14 mouse cellular contexts compared by ENCODE assay signal in genomic region chr1:135637574-135638008, GRCm38 (mm10). TPM values are rescaled to one million over a fixed set of nuclear protein-coding genes. Genes with fewer than 3 reads are reported as not detected.
DNase-seq lines count a peak whose midpoint lies in the region; ATAC-seq and TF ChIP-seq lines count a peak whose summit lies in the region.
"Had no signal": no experiment of that assay in that cellular context is flagged by ENCODE, and none has a peak within 500 bp of the region (broad histone marks: within the 10 kb centered on the region; RNA-seq: fewer than 3 reads in every experiment).

No protein-coding gene starts in this region.

- DNase-seq in heart, adult 2 months, result no peak
- DNase-seq in midbrain, embryonic 11.5 days (ENCODE audit: low spot score, missing footprints), result peak; percentile 81
- DNase-seq in gastrocnemius, postnatal 4 days (ENCODE audit: low spot score in 2 of 2), result no peak
- no peak for DNase-seq in retina, postnatal 1 day
- DNase-seq in cerebellum, postnatal 25 days, result no peak
- DNase-seq: gastrocnemius, postnatal 10 days; layer of hippocampus, postnatal 36 days; lung, postnatal 10 days had no signal

- H3K4me2 ChIP-seq in heart, embryonic 16.5 days (ENCODE audit: low read depth, low read length), result no peak overlapping the region
- no peak overlapping the region for H3K4me2 ChIP-seq in midbrain, embryonic 11.5 days

- no peak overlapping the region for H3K9ac ChIP-seq in heart, embryonic 16.5 days (ENCODE audit: low read length)
- no peak overlapping the region for H3K9ac ChIP-seq in heart, adult 2 months (ENCODE audit: low read depth, low read length)
- H3K9ac ChIP-seq in midbrain, embryonic 11.5 days (ENCODE audit: low read length), result peak overlapping the region; percentile 5; the same call in 1 of the 2 replicates

- WGBS in heart, embryonic 16.5 days, result 11% methylated on average over 3 of the region's 3 CpGs
- 19% methylated on average over 3 of the region's 3 CpGs for WGBS in heart, adult 2 months
- WGBS in midbrain, embryonic 11.5 days, result 13% methylated on average over 3 of the region's 3 CpGs

- no peaks in the 10 kb centered on the region for H3K27me3 ChIP-seq in heart, embryonic 16.5 days (ENCODE audit: control insufficient read depth, insufficient read depth, low read length)
- no peaks in the 10 kb centered on the region for H3K27me3 ChIP-seq in heart, adult 2 months (ENCODE audit: control insufficient read depth, insufficient read depth, low read length)
- H3K27me3 ChIP-seq in C2C12 (ENCODE audit: control insufficient read depth, insufficient read depth, insufficient read length), result no peaks in the 10 kb centered on the region
- H3K27me3 ChIP-seq in midbrain, embryonic 11.5 days (ENCODE audit: control insufficient read depth, insufficient read depth, low read length), result no peaks in the 10 kb centered on the region

- H3K36me3 ChIP-seq in heart, embryonic 16.5 days (ENCODE audit: control insufficient read depth, insufficient read depth), result no peaks in the 10 kb centered on the region
- H3K36me3 ChIP-seq in heart, adult 2 months (ENCODE audit: control insufficient read depth, insufficient read depth, low read length), result no peaks in the 10 kb centered on the region
- H3K36me3 ChIP-seq in C2C12 (ENCODE audit: control insufficient read depth, insufficient read depth), result peaks cover 9% of the 10 kb centered on the region
- no peaks in the 10 kb centered on the region for H3K36me3 ChIP-seq in midbrain, embryonic 11.5 days (ENCODE audit: control insufficient read depth, insufficient read depth, low read length)

- intact Hi-C loops in heart, adult 2 months (cut with DNase I), result no loop called here

- TF ChIP-seq EP300 in heart, adult 2 months (IDR thresholded peaks at IDR 0.05; ENCODE audit: insufficient read depth, low read depth, low read length), result no peak

- no peak overlapping the region for H3K4me3 ChIP-seq in heart, embryonic 16.5 days (ENCODE audit: low read length)
- H3K4me3 ChIP-seq in heart, adult 2 months, result no peak overlapping the region
- H3K4me3 ChIP-seq in C2C12 (ENCODE audit: insufficient read depth, poor library complexity, severe bottlenecking), result no peak overlapping the region
- H3K4me3 ChIP-seq in bone marrow macrophage, adult 2 months (ENCODE audit: insufficient read depth, low read length), result no peak overlapping the region
- H3K4me3 ChIP-seq in midbrain, embryonic 11.5 days (ENCODE audit: low read depth, low read length), result no peak overlapping the region

- H3K9me3 ChIP-seq in heart, embryonic 16.5 days (replicated peaks; ENCODE audit: control insufficient read depth, low read length), result no peaks in the 10 kb centered on the region
- H3K9me3 ChIP-seq in midbrain, embryonic 11.5 days (ENCODE audit: control insufficient read depth, low read length), result no peaks in the 10 kb centered on the region

- H3ac ChIP-seq in C2C12 (ENCODE audit: control insufficient read depth, insufficient read length, low read depth), result no peak overlapping the region

- no peak for TF ChIP-seq POLR2A in heart, adult 2 months (IDR thresholded peaks at IDR 0.05; ENCODE audit: insufficient read depth, low read depth, low read length)
- TF ChIP-seq POLR2A in bone marrow macrophage, adult 2 months (IDR thresholded peaks at IDR 0.05; ENCODE audit: borderline replicate concordance, low read depth, low read length), result no peak

- no peak for ATAC-seq in heart, embryonic 16.5 days (replicated peaks; ENCODE audit: extremely low read depth, insufficient read depth, low FRiP score)
- peak; percentile 66; the same call in 1 of the 2 replicates for ATAC-seq in midbrain, embryonic 11.5 days (ENCODE audit: low FRiP score)
- ATAC-seq: activated CD4-positive, CD25-positive, alpha-beta regulatory T cell, adult 4 months; CD4-positive, CD25-positive, alpha-beta regulatory T cell, adult 4 months had no signal

- H3K79me3 ChIP-seq in C2C12 (ENCODE audit: low read depth), result peaks cover 31% of the 10 kb centered on the region

- TF ChIP-seq CTCF in heart, adult 2 months (IDR thresholded peaks at IDR 0.05), result no peak
- no peak for TF ChIP-seq CTCF in C2C12 (IDR thresholded peaks at IDR 0.05; ENCODE audit: control insufficient read depth, insufficient read depth, insufficient read length)
- no peak for TF ChIP-seq CTCF in bone marrow macrophage, adult 2 months (IDR thresholded peaks at IDR 0.05; ENCODE audit: low read depth, low read length)

- H3K79me2 ChIP-seq in heart, adult 2 months (replicated peaks; ENCODE audit: control insufficient read depth, insufficient read depth, low read length), result no peaks in the 10 kb centered on the region
- peaks cover 80% of the 10 kb centered on the region for H3K79me2 ChIP-seq in C2C12 (ENCODE audit: control insufficient read depth, insufficient read depth)

- 0 out of 2 replicates have a peak overlapping the region, but pooled peaks have one; percentile 31 for H3K27ac ChIP-seq in heart, embryonic 16.5 days (ENCODE audit: low read length)
- no peak overlapping the region; the same call in 1 of the 2 replicates for H3K27ac ChIP-seq in heart, adult 2 months
- peak overlapping the region; percentile 34 for H3K27ac ChIP-seq in bone marrow macrophage, adult 2 months (ENCODE audit: insufficient read depth, low read depth, low read length)
- no peak overlapping the region for H3K27ac ChIP-seq in midbrain, embryonic 11.5 days (ENCODE audit: low read depth, low read length)
- H3K27ac ChIP-seq: kidney, postnatal 0 days had no signal

- peaks cover 6% of the 10 kb centered on the region for H3K4me1 ChIP-seq in heart, embryonic 16.5 days (ENCODE audit: control insufficient read depth, insufficient read depth, low read length)
- H3K4me1 ChIP-seq in heart, adult 2 months (ENCODE audit: control insufficient read depth, insufficient read depth, low read length), result peaks cover 23% of the 10 kb centered on the region
- peaks cover 66% of the 10 kb centered on the region for H3K4me1 ChIP-seq in bone marrow macrophage, adult 2 months (ENCODE audit: control insufficient read depth, insufficient read depth, low read length)
- peaks cover 11% of the 10 kb centered on the region for H3K4me1 ChIP-seq in midbrain, embryonic 11.5 days (ENCODE audit: control insufficient read depth, insufficient read depth, low read length)

TF ChIP-seq in C2C12, 6 proteins besides CTCF, POLR2A, EP300 and RAD21:
- TF ChIP-seq MAX (IDR thresholded peaks at IDR 0.05) (peak; percentile 67), USF1 (IDR thresholded peaks at IDR 0.05; ENCODE audit: low read depth) (no peak), MYOD1 (IDR thresholded peaks at IDR 0.05; ENCODE audit: control insufficient read depth, insufficient read length, low read depth) (peak; percentile 72)

RNA-seq across cellular contexts. Expression of gene Nav1, which starts 30.5 kb away (rescaled TPM):
- polyA plus RNA-seq in heart, embryonic 16.5 days (2015; fragmentation: Nextera tagmentation; extraction: Ambion mirVana), result 22.6 and 24.6 TPM in 2 replicates
- total RNA-seq in heart, adult 2 months (2021), result 10 to 100 TPM; 19.1 to 20.7 TPM
- 15.2 and 16.8 TPM in 2 replicates for polyA plus RNA-seq in heart, adult 2 months (2012; rRNA removed)
- polyA plus RNA-seq in C2C12 (2012; fragmentation: generic; extraction: Trizol), result 22.2 TPM
- polyA plus RNA-seq in bone marrow macrophage, adult 2 months (2012; ENCODE audit: insufficient read depth, insufficient read length, missing spikeins), result 80.6 and 81.3 TPM in 2 replicates
- polyA plus RNA-seq in midbrain, embryonic 11.5 days (2014; fragmentation: Nextera tagmentation; extraction: Ambion mirVana), result 10.4 and 13.3 TPM in 2 replicates
- 10 to 100 TPM; 33.0 to 36.0 TPM for total RNA-seq in gastrocnemius, postnatal 4 days (2021)

Comparison
In these comparisons a context has a peak if more than half of its experiments do, and no peak if none do; other contexts are left out.
1. H3K27ac ChIP-seq: peak in heart, embryonic 16.5 days (single experiment) and bone marrow macrophage, adult 2 months (single experiment); none in heart, adult 2 months (single experiment) and midbrain, embryonic 11.5 days (single experiment).